Mouse (Mus musculus) MEL (cell line): Measurements from ENCODE around the gene Mapt. TPM values are rescaled to one million over a fixed set of nuclear protein-coding genes. Genes with fewer than 3 reads are reported as not detected.
"Not testable (repeated sequence)": the region's sequence is repeated elsewhere in the genome, so short reads cannot be mapped to it uniquely, and the experiment has no call there.

ENCODE experiments used
- DNase-seq: peaks from one replicate; pipeline ENCODE4 v3.0.0; 2011; ENCODE audit warnings: low read depth, low spot score
- H3K27ac ChIP-seq: 2 replicates; pipeline ENCODE4 v1.5.1; 2012; ENCODE audit warnings: low read depth, mild to moderate bottlenecking, control low read depth, low read length, moderate library complexity; ENCODE audit not compliant: control insufficient read depth
- H3K27me3 ChIP-seq, 2 experiments: fragments of 150-350 bp in 1 of 2; sonication (generic) in 1 of 2; 2 replicates each; pipeline ENCODE4 v1.6.1; 2012; ENCODE audit warnings: low read length in 2 of 2, mild to moderate bottlenecking in 2 of 2, improper control_type of control experiment in 1 of 2, moderate library complexity in 1 of 2; ENCODE audit not compliant: insufficient read depth in 2 of 2, control insufficient read depth in 1 of 2
- H3K36me3 ChIP-seq, 2 experiments: 2 replicates each; pipeline ENCODE4 v1.6.1; 2012 to 2014; ENCODE audit warnings: low read length in 2 of 2, improper control_type of control experiment in 1 of 2, inconsistent platforms in 1 of 2, mild to moderate bottlenecking in 1 of 2; ENCODE audit not compliant: insufficient read depth in 2 of 2, control insufficient read depth in 1 of 2
- H3K4me1 ChIP-seq, 2 experiments: fragments of 150-350 bp in 1 of 2; sonication (generic) in 1 of 2; 2 replicates each; pipeline ENCODE4 v1.6.1; 2012; ENCODE audit warnings: low read length in 2 of 2, improper control_type of control experiment in 1 of 2, mild to moderate bottlenecking in 1 of 2; ENCODE audit not compliant: insufficient read depth in 2 of 2, control insufficient read depth in 1 of 2
- H3K4me3 ChIP-seq, 2 experiments: fragments of 150-350 bp in 1 of 2; sonication (generic) in 1 of 2; 2 replicates each; pipeline ENCODE4 v1.5.1; 2012; ENCODE audit warnings: low read depth in 2 of 2, low read length in 2 of 2, mild to moderate bottlenecking in 2 of 2, moderate library complexity in 2 of 2, control low read depth in 1 of 2, improper control_type of control experiment in 1 of 2; ENCODE audit not compliant: control insufficient read depth in 1 of 2, insufficient read depth in 1 of 2
- H3K79me2 ChIP-seq: 2 replicates; pipeline ENCODE4 v1.6.1; 2012; ENCODE audit warnings: mild to moderate bottlenecking, low read length, moderate library complexity; ENCODE audit not compliant: control insufficient read depth, poor library complexity, insufficient read depth
- H3K9ac ChIP-seq: 2 replicates; pipeline ENCODE4 v1.6.1; 2012; ENCODE audit warnings: low read depth, mild to moderate bottlenecking, control low read depth, low read length, moderate library complexity; ENCODE audit not compliant: control insufficient read depth, poor library complexity, severe bottlenecking
- H3K9me3 ChIP-seq: fragments of 150-350 bp; sonication (generic); replicated peaks from 2 replicates; pipeline ENCODE4 v1.6.1; 2012; ENCODE audit warnings: mild to moderate bottlenecking, low read length, improper control_type of control experiment, moderate library complexity; ENCODE audit not compliant: insufficient read depth
- CHD2 ChIP-seq: IDR thresholded peaks from 2 replicates; pipeline ENCODE4 v1.6.1; 2011; ENCODE audit warnings: low read length, improper control_type of control experiment
- CTCF ChIP-seq, 3 experiments: IDR thresholded peaks in 2 of 3; conservative IDR thresholded peaks in 1 of 3; 2 replicates each; pipeline ENCODE4 v1.5.1; 2011 to 2012; ENCODE audit warnings: low read length in 3 of 3, low read depth in 2 of 3, mild to moderate bottlenecking in 2 of 3, improper control_type of control experiment in 1 of 3, inconsistent platforms in 1 of 3, mixed read lengths in 1 of 3, moderate library complexity in 1 of 3; ENCODE audit not compliant: control insufficient read depth in 1 of 3, insufficient read depth in 1 of 3, poor library complexity in 1 of 3, severe bottlenecking in 1 of 3
- ELF1 ChIP-seq: IDR thresholded peaks from 2 replicates; pipeline ENCODE4 v1.6.1; 2014; ENCODE audit warnings: low read depth, mild to moderate bottlenecking, inconsistent platforms, low read length, improper control_type of control experiment, moderate library complexity
- ETS1 ChIP-seq: IDR thresholded peaks from 2 replicates; pipeline ENCODE4 v1.6.1; 2012; ENCODE audit warnings: low read depth, mild to moderate bottlenecking, inconsistent platforms, low read length, improper control_type of control experiment, moderate library complexity
- HCFC1 ChIP-seq: IDR thresholded peaks from 2 replicates; pipeline ENCODE4 v1.6.1; 2012; ENCODE audit warnings: low read depth, mild to moderate bottlenecking, inconsistent platforms, low read length, improper control_type of control experiment, moderate library complexity
- JUND ChIP-seq: IDR thresholded peaks from 2 replicates; pipeline ENCODE4 v1.6.1; 2011; ENCODE audit warnings: low read depth, mild to moderate bottlenecking, improper control_type of control experiment, low read length
- KAT2A ChIP-seq: conservative IDR thresholded peaks from 2 replicates; pipeline ENCODE4 v1.6.1; 2012; ENCODE audit warnings: low read depth, low read length, improper control_type of control experiment, inconsistent platforms
- MXI1 ChIP-seq: IDR thresholded peaks from 2 replicates; pipeline ENCODE4 v1.6.1; 2011; ENCODE audit warnings: mild to moderate bottlenecking, low read depth, low read length, improper control_type of control experiment
- MYB ChIP-seq: IDR thresholded peaks from 2 replicates; pipeline ENCODE4 v1.6.1; 2011; ENCODE audit warnings: mild to moderate bottlenecking, low read depth, low read length, improper control_type of control experiment
- MYC ChIP-seq: IDR thresholded peaks from 2 replicates; pipeline ENCODE4 v1.6.1; 2011; ENCODE audit warnings: low read depth, mild to moderate bottlenecking, low read length, improper control_type of control experiment, moderate library complexity
- NRF1 ChIP-seq: IDR thresholded peaks from 2 replicates; pipeline ENCODE4 v1.6.1; 2014; ENCODE audit warnings: low read depth, mild to moderate bottlenecking, inconsistent platforms, low read length, improper control_type of control experiment, moderate library complexity; ENCODE audit not compliant: poor library complexity, insufficient read depth, severe bottlenecking
- POLR2A ChIP-seq, 2 experiments: IDR thresholded peaks; 2 replicates each; pipeline ENCODE4 v1.6.1; 2011 to 2012; ENCODE audit warnings: low read length in 2 of 2, mild to moderate bottlenecking in 2 of 2, control low read depth in 1 of 2, improper control_type of control experiment in 1 of 2, low read depth in 1 of 2, moderate library complexity in 1 of 2; ENCODE audit not compliant: control insufficient read depth in 1 of 2, insufficient read depth in 1 of 2, poor library complexity in 1 of 2
- POLR2AphosphoS5 ChIP-seq: IDR thresholded peaks from 2 replicates; pipeline ENCODE4 v1.6.1; 2012; ENCODE audit warnings: low read depth, borderline replicate concordance, mild to moderate bottlenecking, inconsistent platforms, low read length, moderate library complexity, mixed read lengths
- RAD21 ChIP-seq: IDR thresholded peaks from 2 replicates; pipeline ENCODE4 v1.6.1; 2011; ENCODE audit warnings: mild to moderate bottlenecking, low read depth, low read length, improper control_type of control experiment
- SMC3 ChIP-seq: IDR thresholded peaks from 2 replicates; pipeline ENCODE4 v1.6.1; 2011; ENCODE audit warnings: low read depth, low read length, improper control_type of control experiment
- TAL1 ChIP-seq: IDR thresholded peaks from 2 replicates; pipeline ENCODE4 v1.6.1; 2012; ENCODE audit warnings: mild to moderate bottlenecking, inconsistent platforms, low read length, moderate library complexity, mixed read lengths
- TCF12 ChIP-seq: IDR thresholded peaks from 2 replicates; pipeline ENCODE4 v1.6.1; 2014; ENCODE audit warnings: low read depth, mild to moderate bottlenecking, inconsistent platforms, low read length, improper control_type of control experiment, moderate library complexity
- UBTF ChIP-seq: IDR thresholded peaks from 2 replicates; pipeline ENCODE4 v1.6.1; 2012; ENCODE audit warnings: low read depth, mild to moderate bottlenecking, inconsistent platforms, low read length, improper control_type of control experiment, moderate library complexity, borderline replicate concordance; ENCODE audit not compliant: insufficient read depth
- USF1 ChIP-seq: IDR thresholded peaks from 2 replicates; pipeline ENCODE4 v1.6.1; 2014; ENCODE audit warnings: low read depth, mild to moderate bottlenecking, inconsistent platforms, low read length, improper control_type of control experiment, moderate library complexity
- ZKSCAN1 ChIP-seq: IDR thresholded peaks from 2 replicates; pipeline ENCODE4 v1.6.1; 2012; ENCODE audit warnings: low read depth, mild to moderate bottlenecking, inconsistent platforms, low read length, improper control_type of control experiment, moderate library complexity
- ZMIZ1 ChIP-seq: IDR thresholded peaks from 2 replicates; pipeline ENCODE4 v1.6.1; 2012; ENCODE audit warnings: low read depth, mild to moderate bottlenecking, inconsistent platforms, low read length, improper control_type of control experiment, moderate library complexity
- ZNF384 ChIP-seq: IDR thresholded peaks from 2 replicates; pipeline ENCODE4 v1.6.1; 2012; ENCODE audit warnings: low read depth, mild to moderate bottlenecking, inconsistent platforms, low read length, improper control_type of control experiment
- polyA plus RNA-seq, 2 experiments: library from polyadenylated mRNA; stranded (reverse) in 1 of 2; unstranded in 1 of 2; fragments of >175 nt in 1 of 2; fragments of >200 nt in 1 of 2; gene quantifications; 2 replicates each; pipeline versions ENCODE4 v1.2.1 to v1.2.4; 2012; ENCODE audit warnings: low replicate concordance in 2 of 2, low read depth in 1 of 2; ENCODE audit not compliant: insufficient read length in 2 of 2, insufficient read depth in 1 of 2, missing spikeins in 1 of 2
- total RNA-seq: library from RNA; depleted of rRNA; stranded (reverse); fragments of 300-350 nt; gene quantifications from 2 replicates; pipeline ENCODE4 v1.2.3, GENCODE M21; 2012

Gene Mapt
- total and polyA plus RNA-seq, 3 experiments = 0.89 to 1.7 TPM; not detected in 1

DNA sequence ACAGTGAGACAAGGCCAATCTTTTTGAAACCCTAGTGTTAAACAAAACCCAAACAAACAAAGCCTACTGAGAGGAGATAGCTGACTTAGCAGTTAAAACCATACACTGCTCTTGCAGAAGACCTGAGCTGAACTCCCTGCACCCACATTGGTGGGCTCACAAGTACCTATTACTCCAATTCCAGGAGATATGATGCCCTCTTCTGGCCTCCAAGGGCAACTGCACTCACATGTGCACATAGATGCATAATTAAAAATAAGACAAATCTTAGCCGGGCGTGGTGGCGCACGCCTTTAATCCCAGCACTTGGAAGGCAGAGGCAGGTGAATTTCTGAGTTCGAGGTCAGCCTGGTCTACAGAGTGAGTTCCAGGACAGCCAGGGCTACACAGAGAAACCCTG, 17.1 kb upstream of the Mapt start:
- not testable (repeated sequence) for H3K27ac ChIP-seq, H3K36me3 ChIP-seq, H3K27me3 ChIP-seq, H3K4me1 ChIP-seq, H3K9ac ChIP-seq, H3K4me3 ChIP-seq, H3K9me3 ChIP-seq, DNase-seq, H3K79me2 ChIP-seq
- TF ChIP-seq CTCF (IDR thresholded peaks at IDR 0.05 in 2 of 3, conservative IDR thresholded peaks at IDR 0.05 in 1 of 3; ENCODE audit: control insufficient read depth in 1 of 3, insufficient read depth in 1 of 3, low read depth in 2 of 3, low read length in 3 of 3, poor library complexity in 1 of 3, severe bottlenecking in 1 of 3) = 0 out of 6 replicates have a peak, but pooled peaks of 1 of the 3 experiments have one; percentile 14

- Histone ChIP-seq H3K27me3 (peaks cover 2 to 8% of the 10 kb centered on the region in 2 experiments; a peak in 2 of 4 replicates), H3K79me2 (no peaks in the 10 kb centered on the region), H3K4me3 (no peak overlapping the region), H3K9me3 (no peaks in the 10 kb centered on the region), H3K27ac (no peak overlapping the region), H3K9ac (no peak overlapping the region), H3K36me3 (no peaks in the 10 kb centered on the region), H3K4me1 (no peaks in the 10 kb centered on the region)
- TF ChIP-seq TCF12 = no peak
- no peak for TF ChIP-seq HCFC1
- no peak for TF ChIP-seq SMC3
- no peak for TF ChIP-seq NRF1
- TF ChIP-seq POLR2A (IDR thresholded peaks at IDR 0.05; ENCODE audit: control insufficient read depth in 1 of 2, insufficient read depth in 1 of 2, low read depth in 1 of 2, low read length in 2 of 2, poor library complexity in 1 of 2) = no peak
- no peak for TF ChIP-seq ZNF384
- no peak for TF ChIP-seq UBTF
- no peak for TF ChIP-seq MYC
- TF ChIP-seq CHD2 = no peak
- TF ChIP-seq MYB = no peak
- no peak for TF ChIP-seq POLR2AphosphoS5
- DNase-seq = no peak
Observed at GRCm38 (mm10) chr11:104218075-104218474, 13.1 kb upstream of the Mapt start.

GRCm38 (mm10) chr11:104220291-104220690, 10.9 kb upstream of the Mapt start:
- Histone ChIP-seq H3K4me1 (no peaks in the 10 kb centered on the region), H3K36me3 (no peaks in the 10 kb centered on the region), H3K79me2 (no peaks in the 10 kb centered on the region), H3K9ac (no peak overlapping the region), H3K27me3 (peaks cover 2 to 8% of the 10 kb centered on the region in 2 experiments; a peak in 2 of 4 replicates), H3K27ac (no peak overlapping the region), H3K4me3 (no peak overlapping the region), H3K9me3 (no peaks in the 10 kb centered on the region)
- no peak for DNase-seq
- TF ChIP-seq USF1 = no peak
- no peak for TF ChIP-seq TAL1
- no peak for TF ChIP-seq CHD2
- no peak for TF ChIP-seq MXI1
- TF ChIP-seq TCF12 = no peak
- TF ChIP-seq KAT2A = no peak
- TF ChIP-seq ETS1 = no peak
- no peak for TF ChIP-seq RAD21
- no peak for TF ChIP-seq JUND
- TF ChIP-seq ZKSCAN1 = no peak
- TF ChIP-seq ELF1 = no peak
- TF ChIP-seq ZMIZ1 = no peak
- TF ChIP-seq UBTF = no peak
- TF ChIP-seq, all 39 proteins: peak for 0
